Mouse (Mus musculus): ENCODE data around the gene Bcar1.

The Bcar1 gene

GRCm38 (mm10) chr8:111740301-111740711, 3.3 kb downstream of the Bcar1 start:
- in situ Hi-C loops (cut with MboI, MseI), result no loop called here

- in situ Hi-C loops (cut with MboI, MseI), result no loop called here
Measured at GRCm38 (mm10) chr8:111739604-111740003, 4.0 kb downstream of the Bcar1 start.

GRCm38 (mm10) chr8:111738867-111739266, 4.7 kb downstream of the Bcar1 start:
- in situ Hi-C loops (cut with MboI, MseI), result no loop called here

GRCm38 (mm10) chr8:111736321-111736720, 7.3 kb downstream of the Bcar1 start:
- in situ Hi-C loops (cut with MboI, MseI), result no loop called here

- in situ Hi-C loops (cut with MboI, MseI), result no loop called here
Measured at GRCm38 (mm10) chr8:111735791-111736190, 7.8 kb downstream of the Bcar1 start.

GRCm38 (mm10) chr8:111735335-111735761, 8.3 kb downstream of the Bcar1 start:
- in situ Hi-C loops (cut with MboI, MseI), result no loop called here

GRCm38 (mm10) chr8:111734244-111734960, 9.2 kb downstream of the Bcar1 start:
- in situ Hi-C loops (cut with MboI, MseI), result no loop called here

- in situ Hi-C loops (cut with MboI, MseI), result no loop called here
Measured at GRCm38 (mm10) chr8:111733581-111734243, 9.9 kb downstream of the Bcar1 start.

GRCm38 (mm10) chr8:111732406-111733085, 11.1 kb downstream of the Bcar1 start:
- in situ Hi-C loops (cut with MboI, MseI), result no loop called here

- in situ Hi-C loops (cut with MboI, MseI), result no loop called here
Measured at GRCm38 (mm10) chr8:111732004-111732403, 11.6 kb downstream of the Bcar1 start.

GRCm38 (mm10) chr8:111731231-111731977, 12.2 kb downstream of the Bcar1 start:
- in situ Hi-C loops (cut with MboI, MseI), result no loop called here

- in situ Hi-C loops (cut with MboI, MseI), result no loop called here
Measured at GRCm38 (mm10) chr8:111729233-111730170, 14.1 kb downstream of the Bcar1 start.

GRCm38 (mm10) chr8:111728481-111728880, 15.1 kb downstream of the Bcar1 start:
- in situ Hi-C loops (cut with MboI, MseI), result no loop called here

- in situ Hi-C loops (cut with MboI, MseI), result no loop called here
Measured at GRCm38 (mm10) chr8:111727553-111727952, 16.1 kb downstream of the Bcar1 start.

- in situ Hi-C loops (cut with MboI, MseI), result no loop called here
Measured at GRCm38 (mm10) chr8:111726102-111726900, 17.3 kb downstream of the Bcar1 start.

GRCm38 (mm10) chr8:111725341-111725740, 18.3 kb downstream of the Bcar1 start:
- in situ Hi-C loops (cut with MboI, MseI), result no loop called here

- in situ Hi-C loops (cut with MboI, MseI), result loop anchor here in 1 of 2 experiments (25.0 kb wide), 1 partner anchor 1917 kb away; the partner anchor contains the start of genes Mon1b and Syce1l
Measured at GRCm38 (mm10) chr8:111720115-111720544, 23.5 kb downstream of the Bcar1 start.

- in situ Hi-C loops (cut with MboI, MseI), result loop anchor here in 1 of 2 experiments (10.0 to 25.0 kb wide), 2 partner anchors 106 to 1918 kb away; partner anchors contain the start of genes Mon1b and Syce1l
Measured at GRCm38 (mm10) chr8:111718937-111719336, 24.7 kb downstream of the Bcar1 start.

GRCm38 (mm10) chr8:111717866-111718265, 25.7 kb downstream of the Bcar1 start:
- in situ Hi-C loops (cut with MboI, MseI), result loop anchor here in 1 of 2 experiments (10.0 to 25.0 kb wide), 2 partner anchors 107 to 1919 kb away; partner anchors contain the start of genes Mon1b and Syce1l

Data from T-helper 17 cell (primary cell).